Mouse (Mus musculus): ENCODE measurements around the gene Ano2. TPM values are rescaled to one million over a fixed set of nuclear protein-coding genes. Genes with fewer than 3 reads are reported as not detected.
A peak's percentile ranks its signal among the peaks of the same experiment; 100 is the strongest.

Gene Ano2
- polyA plus RNA-seq, 1 experiment from 2014 or later = 0.08 TPM

DNA sequence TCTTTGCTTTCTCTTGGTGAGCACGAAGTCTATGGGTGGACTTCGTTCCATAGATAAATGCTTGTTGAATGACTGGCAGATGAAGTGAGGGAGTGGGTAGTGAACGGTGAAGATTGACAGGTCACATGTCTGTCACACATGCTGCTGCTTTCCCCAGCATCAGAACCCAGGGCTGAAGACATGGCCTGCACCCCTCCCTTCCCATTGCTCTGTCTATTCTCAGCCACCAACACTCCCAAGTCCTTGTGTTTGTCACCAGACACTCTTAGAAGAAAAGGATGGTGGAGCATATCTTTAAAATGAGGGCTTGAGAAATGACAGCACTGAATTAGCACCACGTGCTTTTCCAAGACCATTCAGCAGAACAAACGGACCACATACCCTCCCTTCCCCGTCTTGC is 316.4 kb downstream of the Ano2 start:
- Histone ChIP-seq H3K9me3 (ENCODE audit: low read depth, low read length) (no peaks in the 10 kb centered on the region), H3K4me2 (no peak overlapping the region), H3K36me3 (ENCODE audit: insufficient read depth) (no peaks in the 10 kb centered on the region), H3K4me1 (ENCODE audit: insufficient read depth) (peaks cover 34% of the 10 kb centered on the region), H3K27ac (ENCODE audit: low read depth) (no peak overlapping the region), H3K4me3 (ENCODE audit: low read depth, low read length) (no peak overlapping the region), H3K9ac (no peak overlapping the region), H3K27me3 (ENCODE audit: insufficient read depth, low read length) (no peaks in the 10 kb centered on the region)
- ATAC-seq (ENCODE audit: insufficient read depth) (no peak), DNase-seq (no peak)
- TF ChIP-seq CTCF (IDR thresholded peaks at IDR 0.05; ENCODE audit: low read depth) = no peak
- WGBS = 64% methylated on average over 6 of the region's 6 CpGs

DNA sequence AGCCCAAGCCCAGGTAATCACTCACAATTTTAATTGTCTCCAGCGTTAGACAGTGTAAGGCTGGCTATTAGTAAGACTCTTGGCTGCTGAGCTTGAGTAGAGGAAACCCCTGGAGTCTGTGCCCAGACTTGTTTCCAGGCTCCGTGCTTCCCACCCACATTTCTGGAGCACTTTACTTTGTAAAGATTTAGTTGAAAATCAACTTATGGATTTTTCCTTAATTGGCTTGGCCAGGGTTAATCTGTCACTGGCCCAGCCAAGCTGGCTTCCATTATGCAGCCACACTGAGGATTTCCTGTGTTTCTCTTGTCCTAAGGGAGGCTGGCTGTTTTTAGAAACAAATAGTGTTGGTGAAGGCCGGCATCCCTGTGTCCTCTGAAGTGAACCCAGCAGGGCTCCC is 318.9 kb downstream of the Ano2 start:
- DNase-seq = peak; percentile 69
- 28% methylated on average over 3 of the region's 3 CpGs for WGBS
- Histone ChIP-seq H3K27ac (ENCODE audit: low read depth) (peak overlapping the region; percentile 26; the same call in 1 of the 2 replicates), H3K4me1 (ENCODE audit: insufficient read depth) (peaks cover 15% of the 10 kb centered on the region), H3K4me2 (no peak overlapping the region), H3K9ac (no peak overlapping the region), H3K4me3 (ENCODE audit: low read depth, low read length) (no peak overlapping the region), H3K27me3 (ENCODE audit: insufficient read depth, low read length) (no peaks in the 10 kb centered on the region), H3K9me3 (ENCODE audit: low read depth, low read length) (no peaks in the 10 kb centered on the region), H3K36me3 (ENCODE audit: insufficient read depth) (no peaks in the 10 kb centered on the region)
- peak; percentile 25; the same call in 1 of the 2 replicates for ATAC-seq (ENCODE audit: insufficient read depth)
- no peak for TF ChIP-seq CTCF (IDR thresholded peaks at IDR 0.05; ENCODE audit: low read depth)

DNA sequence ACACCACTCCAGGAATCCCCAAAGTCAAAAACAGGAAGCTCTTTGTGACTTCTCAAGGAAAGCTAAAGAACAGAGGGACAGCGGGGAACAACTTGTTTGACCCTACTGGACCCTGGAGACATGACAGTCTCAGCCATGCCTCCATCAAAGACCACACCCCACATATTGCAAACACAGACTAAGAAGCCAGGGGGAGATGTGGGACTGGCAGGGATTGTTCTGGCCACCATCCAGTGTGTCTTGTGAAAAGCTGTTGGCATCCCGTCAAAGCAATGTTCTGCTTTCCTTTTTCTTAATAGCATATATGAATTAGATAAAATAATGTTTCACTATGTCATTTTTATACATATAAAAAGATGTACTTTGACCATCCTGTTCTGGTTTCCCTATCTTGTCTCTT is 326.8 kb downstream of the Ano2 start:
- 58% methylated on average over 2 of the region's 2 CpGs for WGBS
- Histone ChIP-seq H3K36me3 (ENCODE audit: insufficient read depth) (no peaks in the 10 kb centered on the region), H3K4me1 (ENCODE audit: insufficient read depth) (peaks cover 6% of the 10 kb centered on the region; the same call in 1 of the 2 replicates), H3K4me3 (ENCODE audit: low read depth, low read length) (no peak overlapping the region), H3K4me2 (no peak overlapping the region), H3K27ac (ENCODE audit: low read depth) (no peak overlapping the region), H3K9me3 (ENCODE audit: low read depth, low read length) (no peaks in the 10 kb centered on the region), H3K9ac (no peak overlapping the region), H3K27me3 (ENCODE audit: insufficient read depth, low read length) (no peaks in the 10 kb centered on the region)
- peak; percentile 58 for TF ChIP-seq CTCF (IDR thresholded peaks at IDR 0.05; ENCODE audit: low read depth)
- peak; percentile 71 for DNase-seq
- ATAC-seq (ENCODE audit: insufficient read depth) = no peak

DNA sequence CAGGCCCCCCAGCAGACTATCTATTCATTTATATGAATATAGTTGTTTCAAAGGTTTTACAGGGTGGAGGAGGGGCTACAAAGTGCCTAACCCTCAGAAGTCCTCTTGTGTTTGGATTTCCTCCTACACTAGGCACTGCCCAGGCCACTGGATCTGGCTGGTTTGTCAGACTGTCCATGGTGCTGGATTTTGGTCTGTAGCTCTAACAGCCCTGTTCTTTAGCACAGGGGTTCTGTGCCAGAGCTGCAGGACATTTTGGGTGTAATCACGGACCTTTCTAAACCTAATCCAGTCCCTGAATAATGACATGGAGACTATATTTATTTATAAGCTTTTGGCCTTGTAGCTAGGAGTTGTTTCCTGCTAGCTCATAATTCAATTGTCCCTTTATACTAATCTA is 328.2 kb downstream of the Ano2 start:
- no peaks in the 10 kb centered on the region for H3K4me1 ChIP-seq (ENCODE audit: insufficient read depth)
- H3K27ac ChIP-seq (ENCODE audit: low read depth) = no peak overlapping the region
- ATAC-seq (ENCODE audit: insufficient read depth) = 0 out of 2 replicates have a peak, but pooled peaks have one; percentile 49
- H3K9me3 ChIP-seq (ENCODE audit: low read depth, low read length) = no peaks in the 10 kb centered on the region
- WGBS = 44% methylated on average over 1 of the region's 1 CpGs
- H3K4me3 ChIP-seq (ENCODE audit: low read depth, low read length) = no peak overlapping the region
- no peaks in the 10 kb centered on the region for H3K27me3 ChIP-seq (ENCODE audit: insufficient read depth, low read length)
- no peak overlapping the region for H3K4me2 ChIP-seq
- peak; percentile 60 for DNase-seq
- no peak overlapping the region for H3K9ac ChIP-seq
- H3K36me3 ChIP-seq (ENCODE audit: insufficient read depth) = no peaks in the 10 kb centered on the region
- no peak for TF ChIP-seq CTCF (IDR thresholded peaks at IDR 0.05; ENCODE audit: low read depth)

DNA sequence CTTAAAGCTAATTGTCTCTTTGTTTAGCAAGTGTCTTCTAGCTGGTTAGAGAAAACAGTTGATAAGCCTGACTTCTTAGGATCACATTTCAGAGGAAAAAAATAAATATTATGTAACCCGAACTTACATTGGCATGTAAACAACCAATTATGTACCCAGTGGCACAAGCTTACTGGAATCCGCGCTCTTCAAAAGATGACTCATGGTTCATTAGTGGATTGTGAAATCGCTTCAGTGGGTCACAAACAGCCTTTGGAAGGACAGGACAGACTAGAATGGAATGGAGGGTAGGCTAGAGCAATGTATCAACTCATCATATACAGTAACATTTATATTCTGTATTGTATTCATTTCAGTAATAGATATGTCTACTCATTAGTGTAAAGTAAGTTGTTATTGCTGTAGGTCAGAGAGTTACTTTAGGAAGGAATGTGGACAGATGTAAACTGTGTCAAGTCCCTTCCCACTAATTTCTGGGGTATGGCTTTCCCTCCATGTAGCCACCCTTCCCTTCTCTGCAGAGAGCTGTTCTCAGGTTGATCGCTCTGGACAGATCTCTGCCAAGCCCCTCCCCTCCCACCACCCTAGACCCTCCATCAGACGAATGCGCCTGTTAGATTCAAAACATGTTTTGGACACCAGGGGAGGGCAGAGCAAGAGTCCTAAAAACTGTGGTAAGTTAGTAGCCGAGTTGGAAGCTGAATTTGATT is 343.6 kb downstream of the Ano2 start:
- DNase-seq = peak; percentile 23
- peak; percentile 62; the same call in 1 of the 2 replicates for ATAC-seq (ENCODE audit: insufficient read depth)
- WGBS = 40% methylated on average over 8 of the region's 8 CpGs
- H3K9ac ChIP-seq = no peak overlapping the region
- no peaks in the 10 kb centered on the region for H3K36me3 ChIP-seq (ENCODE audit: insufficient read depth)
- no peaks in the 10 kb centered on the region for H3K9me3 ChIP-seq (ENCODE audit: low read depth, low read length)
- TF ChIP-seq CTCF (IDR thresholded peaks at IDR 0.05; ENCODE audit: low read depth) = no peak
- H3K4me3 ChIP-seq (ENCODE audit: low read depth, low read length) = no peak overlapping the region
- H3K27me3 ChIP-seq (ENCODE audit: insufficient read depth, low read length) = no peaks in the 10 kb centered on the region
- peaks cover 3% of the 10 kb centered on the region; the same call in 1 of the 2 replicates for H3K4me1 ChIP-seq (ENCODE audit: insufficient read depth)
- H3K4me2 ChIP-seq = peak overlapping the region; percentile 42
- H3K27ac ChIP-seq (ENCODE audit: low read depth) = no peak overlapping the region

DNA sequence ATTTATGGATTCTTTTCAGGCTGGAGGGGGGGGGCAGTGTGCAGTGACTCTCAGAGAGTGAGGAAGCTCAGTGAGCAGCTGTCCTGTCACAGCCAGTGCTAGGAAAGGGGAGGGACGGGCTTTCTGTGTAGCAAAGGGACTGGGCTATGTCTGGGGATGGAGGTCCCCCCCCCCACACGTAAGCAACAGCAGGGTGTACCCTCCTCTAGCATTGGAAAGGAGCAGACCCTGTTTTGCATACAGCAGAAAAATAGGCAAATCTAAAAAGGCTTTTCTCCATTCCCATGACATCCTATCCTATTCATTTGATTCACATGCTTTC is 344.1 kb downstream of the Ano2 start:
- TF ChIP-seq CTCF (IDR thresholded peaks at IDR 0.05; ENCODE audit: low read depth) = no peak
- DNase-seq (peak; percentile 34), ATAC-seq (ENCODE audit: insufficient read depth) (peak; percentile 91)
- no peak overlapping the region for H3K9ac ChIP-seq
- 14% methylated on average over 2 of the region's 2 CpGs for WGBS
- H3K4me1 ChIP-seq (ENCODE audit: insufficient read depth) = peaks cover 3% of the 10 kb centered on the region; the same call in 1 of the 2 replicates
- H3K4me3 ChIP-seq (ENCODE audit: low read depth, low read length) = no peak overlapping the region
- no peaks in the 10 kb centered on the region for H3K27me3 ChIP-seq (ENCODE audit: insufficient read depth, low read length)
- H3K36me3 ChIP-seq (ENCODE audit: insufficient read depth) = no peaks in the 10 kb centered on the region
- H3K27ac ChIP-seq (ENCODE audit: low read depth) = no peak overlapping the region
- no peaks in the 10 kb centered on the region for H3K9me3 ChIP-seq (ENCODE audit: low read depth, low read length)
- H3K4me2 ChIP-seq = peak overlapping the region; percentile 42

DNA sequence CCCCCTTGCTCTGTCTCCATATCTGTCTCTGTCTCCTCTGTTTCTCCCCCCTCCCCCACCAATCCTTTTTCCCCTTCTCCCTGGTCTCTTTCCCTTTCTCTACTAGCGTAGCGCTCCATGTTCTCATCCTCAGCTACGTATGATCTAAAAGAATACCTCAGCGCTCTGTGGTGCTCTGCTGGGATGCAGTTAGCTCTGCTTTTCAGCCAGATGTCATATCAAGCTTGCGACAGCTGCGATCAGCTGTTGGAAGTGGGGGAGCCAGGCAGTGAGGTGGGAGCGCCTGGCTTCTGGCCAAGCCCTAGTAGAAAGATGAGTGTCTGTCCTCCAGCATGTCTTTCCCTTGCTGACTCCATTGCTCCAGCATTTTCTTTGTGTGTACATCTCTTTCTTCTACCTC is 344.5 kb downstream of the Ano2 start:
- H3K36me3 ChIP-seq (ENCODE audit: insufficient read depth) = no peaks in the 10 kb centered on the region
- no peak overlapping the region for H3K27ac ChIP-seq (ENCODE audit: low read depth)
- no peaks in the 10 kb centered on the region for H3K9me3 ChIP-seq (ENCODE audit: low read depth, low read length)
- peak; percentile 91 for ATAC-seq (ENCODE audit: insufficient read depth)
- DNase-seq = peak; percentile 88
- peaks cover 3% of the 10 kb centered on the region; the same call in 1 of the 2 replicates for H3K4me1 ChIP-seq (ENCODE audit: insufficient read depth)
- H3K4me3 ChIP-seq (ENCODE audit: low read depth, low read length) = no peak overlapping the region
- peak overlapping the region; percentile 42 for H3K4me2 ChIP-seq
- no peaks in the 10 kb centered on the region for H3K27me3 ChIP-seq (ENCODE audit: insufficient read depth, low read length)
- TF ChIP-seq CTCF (IDR thresholded peaks at IDR 0.05; ENCODE audit: low read depth) = no peak
- 46% methylated on average over 7 of the region's 7 CpGs for WGBS
- no peak overlapping the region for H3K9ac ChIP-seq
